Mouse (Mus musculus) right cerebral cortex, adult 2 months (tissue): ENCODE results near the gene Lingo4.

ENCODE experiments used
- DNase-seq, 2 experiments: peaks; one replicate each; pipeline ENCODE4 v3.0.0; 2021 to 2022; ENCODE audit warnings: low spot score in 2 of 2

Gene Lingo4

DNA sequence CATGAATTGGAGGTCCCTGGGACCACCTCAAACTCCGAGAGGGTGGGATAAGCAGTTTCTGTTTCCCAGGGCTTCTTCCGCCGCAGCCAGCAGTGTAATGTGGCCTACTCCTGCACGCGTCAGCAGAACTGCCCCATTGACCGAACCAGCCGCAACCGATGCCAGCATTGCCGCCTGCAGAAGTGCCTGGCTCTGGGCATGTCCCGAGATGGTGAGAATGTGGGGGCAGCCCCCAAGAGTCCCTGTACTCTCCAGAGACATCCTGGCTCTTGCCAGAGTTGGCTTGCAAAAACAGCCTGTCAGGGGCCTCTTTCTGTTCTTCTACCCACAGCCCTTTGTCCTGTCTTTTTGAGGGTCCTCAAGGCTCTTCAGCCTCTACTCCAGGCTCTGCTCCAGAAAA, 10.9 kb upstream of the Lingo4 start:
- DNase-seq: no peak

DNA sequence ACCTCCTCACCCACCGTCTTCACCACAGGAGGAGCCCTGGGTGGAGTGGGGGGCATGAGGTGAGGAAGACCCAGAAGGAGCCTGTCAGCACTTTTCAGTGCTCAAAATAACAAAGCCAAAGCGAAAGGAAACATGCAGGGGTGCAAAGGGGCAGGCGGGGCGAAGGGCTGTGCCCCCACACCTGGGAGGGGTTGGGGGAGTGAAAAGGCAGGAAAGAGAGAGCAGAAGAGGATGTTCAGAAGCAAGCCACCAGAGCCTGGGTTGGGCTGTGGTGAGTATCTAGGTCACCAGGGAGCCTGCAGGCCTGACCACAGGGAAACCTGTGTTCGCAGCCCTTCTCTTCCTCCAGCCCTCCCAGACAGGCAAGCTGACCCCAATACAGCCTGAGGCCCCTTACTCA, 10.3 kb upstream of the Lingo4 start:
- no peak for DNase-seq

DNA sequence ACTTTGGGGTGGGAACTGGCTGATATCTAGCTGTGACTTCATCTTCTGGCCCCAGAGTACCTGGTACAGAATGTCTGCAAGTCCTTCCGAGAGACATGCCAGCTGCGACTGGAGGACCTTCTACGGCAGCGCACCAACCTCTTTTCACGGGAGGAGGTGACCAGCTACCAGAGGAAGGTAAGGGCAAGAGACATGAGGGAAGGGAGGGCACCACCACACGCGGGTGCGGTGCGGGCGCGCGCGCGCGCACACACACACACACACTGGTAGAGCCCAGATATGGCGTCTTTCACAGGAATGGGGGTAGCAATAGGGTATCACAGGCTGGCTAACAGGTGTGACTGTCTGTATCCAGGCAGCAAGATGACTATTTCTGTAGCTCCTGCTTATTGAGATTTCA, 8.9 kb upstream of the Lingo4 start:
- DNase-seq: no peak

DNA sequence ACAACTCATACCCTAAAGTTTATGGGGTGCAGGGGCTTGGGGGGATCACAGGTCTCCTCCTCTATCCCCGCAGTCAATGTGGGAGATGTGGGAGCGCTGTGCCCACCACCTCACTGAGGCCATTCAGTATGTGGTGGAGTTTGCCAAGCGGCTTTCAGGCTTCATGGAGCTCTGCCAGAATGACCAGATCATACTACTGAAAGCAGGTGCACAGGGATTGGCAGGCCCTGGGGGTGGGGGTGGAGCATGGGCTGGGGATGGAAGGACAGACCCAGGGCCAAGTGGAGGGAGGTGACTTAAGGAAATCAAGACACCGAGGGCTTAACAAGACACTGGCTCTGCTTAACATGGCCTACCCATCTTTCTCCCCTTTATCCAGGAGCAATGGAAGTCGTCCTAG, 7.3 kb upstream of the Lingo4 start:
- DNase-seq: no peak

DNA sequence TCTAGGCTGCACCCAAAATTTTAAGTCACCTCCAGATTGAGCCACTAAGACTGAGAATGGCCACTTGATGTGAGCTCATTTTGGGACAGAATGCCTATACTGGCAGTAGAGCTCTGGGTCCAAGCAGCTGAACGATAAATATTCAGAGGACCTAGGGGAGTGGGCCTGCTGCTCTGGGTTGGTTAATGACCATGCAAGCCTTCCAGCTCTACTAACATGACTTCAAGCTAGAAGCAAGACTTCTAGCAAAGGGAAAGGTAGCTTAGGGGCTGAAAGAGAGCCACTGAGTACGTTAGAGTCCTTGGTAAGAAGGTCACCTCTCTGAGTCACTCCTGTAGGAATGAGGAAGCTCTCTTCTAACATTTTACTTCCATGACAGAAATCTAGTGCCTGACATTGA, 6.2 kb upstream of the Lingo4 start:
- DNase-seq: no peak

DNA sequence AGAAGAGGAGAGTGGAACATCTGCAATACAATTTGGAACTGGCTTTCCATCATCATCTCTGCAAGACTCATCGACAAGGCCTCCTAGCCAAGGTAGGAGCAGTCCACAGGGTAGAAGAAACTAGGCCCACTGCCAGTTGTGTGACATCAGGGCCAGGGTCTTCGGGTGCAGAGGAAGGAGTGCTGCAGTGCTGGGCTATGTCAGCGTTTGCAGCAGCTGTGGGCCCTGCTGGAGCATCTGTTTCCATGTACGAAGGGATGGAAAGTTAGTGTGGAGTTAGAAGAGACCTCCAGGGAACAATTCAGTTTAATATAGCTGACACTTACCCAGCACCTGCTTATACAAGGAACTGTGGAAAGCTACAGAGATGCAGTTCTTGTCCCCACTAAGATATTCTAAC, 5.3 kb upstream of the Lingo4 start:
- DNase-seq: no peak

DNA sequence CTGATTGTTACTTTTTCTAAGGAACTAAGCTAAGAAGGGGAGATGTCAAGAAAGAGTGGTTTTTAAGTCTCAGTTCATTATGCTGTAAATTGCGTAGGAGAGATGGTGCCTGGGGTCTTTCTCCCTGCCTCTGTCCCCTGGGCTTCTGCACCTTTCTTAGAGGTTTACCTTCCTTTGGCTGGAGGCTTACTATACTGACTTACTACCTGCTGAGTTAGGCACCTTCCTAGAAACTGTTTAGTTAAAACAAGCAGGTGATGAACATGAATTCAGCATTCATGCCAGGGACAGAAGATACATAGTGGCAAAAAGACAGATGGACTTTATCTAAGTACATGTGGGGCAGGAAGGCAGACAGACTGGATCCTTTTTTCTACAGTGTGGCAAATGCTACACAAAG, 2.0 kb upstream of the Lingo4 start:
- no peak for DNase-seq

DNA sequence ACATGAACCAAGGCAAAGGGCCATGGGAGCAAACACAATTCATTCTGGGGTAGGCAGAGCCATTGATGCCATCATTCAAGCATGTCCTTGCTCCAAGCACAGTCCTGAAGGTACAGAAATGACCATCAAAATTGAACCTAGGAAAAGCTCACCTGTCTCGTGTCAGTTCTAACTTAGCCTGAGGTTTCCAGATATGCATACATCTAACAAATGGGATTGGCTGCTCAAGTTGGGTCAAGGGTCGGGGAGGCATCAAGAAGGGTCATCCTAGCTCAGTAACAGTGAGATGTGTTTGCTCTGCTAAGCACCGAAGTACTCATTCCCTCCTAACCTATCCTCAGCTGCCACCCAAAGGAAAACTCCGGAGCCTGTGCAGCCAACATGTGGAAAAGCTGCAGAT, 1.5 kb upstream of the Lingo4 start:
- DNase-seq: no peak

DNA sequence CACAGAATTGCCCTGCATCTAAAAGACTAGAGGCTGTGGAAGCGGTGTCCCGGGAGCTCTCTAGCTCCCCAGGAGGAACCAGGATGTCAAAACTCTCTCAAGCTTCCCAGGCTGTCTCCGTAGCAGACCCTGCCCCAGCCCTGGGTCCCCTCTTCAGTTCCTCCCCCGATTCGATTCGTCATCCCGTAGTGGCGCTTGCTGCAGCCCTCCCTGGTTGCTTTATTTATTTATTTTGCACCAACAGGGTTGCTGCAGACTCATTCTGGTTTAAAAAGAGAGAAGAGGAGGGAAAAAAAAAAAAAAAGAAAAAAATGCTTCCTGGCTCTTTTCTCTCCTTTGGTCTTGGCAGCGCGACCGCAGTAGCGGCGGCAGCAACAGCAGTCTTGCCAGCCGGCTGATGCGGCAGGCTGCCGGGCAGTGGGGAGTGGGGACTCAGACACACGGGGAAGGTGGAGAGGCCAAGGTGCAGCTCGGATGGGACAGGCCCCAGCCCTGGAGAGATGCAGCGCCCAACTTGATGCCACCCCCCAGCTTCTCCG, 695 bp downstream of the Lingo4 start:
- DNase-seq: no peak

DNA sequence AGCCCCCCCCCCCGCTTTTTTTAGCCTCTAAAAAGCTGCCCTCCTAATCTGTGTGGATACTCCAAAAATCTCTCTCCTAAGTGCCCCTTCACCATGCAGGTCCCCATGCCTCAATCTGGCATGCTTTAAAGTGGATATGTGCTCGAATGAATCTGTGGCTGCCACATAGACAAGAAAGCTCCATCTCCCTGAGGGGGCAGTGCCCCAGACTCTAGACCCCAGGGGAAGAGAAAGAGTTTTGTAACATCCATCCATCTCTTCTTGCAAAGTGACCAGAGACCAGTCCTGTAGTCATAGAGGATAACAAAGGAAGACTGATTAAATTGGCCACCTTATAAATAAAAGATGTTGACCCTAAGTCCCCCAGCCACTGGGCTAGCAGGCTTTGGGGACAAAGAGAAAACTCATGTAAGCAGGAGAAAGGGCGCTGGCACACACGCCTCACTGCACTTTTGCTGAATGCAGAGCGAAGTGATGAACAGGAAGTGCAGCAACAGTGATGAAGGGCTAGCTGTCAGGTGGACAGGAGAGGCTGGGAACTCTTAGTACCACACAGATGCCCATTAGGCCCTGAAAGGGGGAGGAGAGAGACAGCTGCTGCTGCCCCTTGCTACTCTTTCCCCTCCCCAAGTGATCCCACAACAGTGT, 1.5 kb downstream of the Lingo4 start:
- DNase-seq: no peak

DNA sequence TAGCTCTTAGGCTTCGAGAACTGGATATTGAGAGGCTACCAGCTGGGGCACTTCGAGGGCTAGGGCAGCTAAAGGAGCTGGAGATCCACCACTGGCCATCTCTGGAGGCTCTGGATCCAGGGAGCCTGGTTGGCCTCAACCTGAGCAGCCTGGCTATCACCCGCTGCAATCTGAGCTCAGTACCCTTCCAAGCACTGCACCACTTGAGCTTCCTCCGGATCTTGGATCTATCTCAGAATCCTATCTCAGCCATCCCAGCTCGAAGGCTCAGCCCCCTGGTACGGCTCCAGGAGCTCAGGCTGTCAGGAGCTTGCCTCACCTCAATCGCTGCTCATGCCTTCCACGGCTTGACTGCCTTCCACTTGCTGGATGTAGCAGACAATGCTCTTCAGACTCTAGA, 4.1 kb downstream of the Lingo4 start:
- DNase-seq: no peak

DNA sequence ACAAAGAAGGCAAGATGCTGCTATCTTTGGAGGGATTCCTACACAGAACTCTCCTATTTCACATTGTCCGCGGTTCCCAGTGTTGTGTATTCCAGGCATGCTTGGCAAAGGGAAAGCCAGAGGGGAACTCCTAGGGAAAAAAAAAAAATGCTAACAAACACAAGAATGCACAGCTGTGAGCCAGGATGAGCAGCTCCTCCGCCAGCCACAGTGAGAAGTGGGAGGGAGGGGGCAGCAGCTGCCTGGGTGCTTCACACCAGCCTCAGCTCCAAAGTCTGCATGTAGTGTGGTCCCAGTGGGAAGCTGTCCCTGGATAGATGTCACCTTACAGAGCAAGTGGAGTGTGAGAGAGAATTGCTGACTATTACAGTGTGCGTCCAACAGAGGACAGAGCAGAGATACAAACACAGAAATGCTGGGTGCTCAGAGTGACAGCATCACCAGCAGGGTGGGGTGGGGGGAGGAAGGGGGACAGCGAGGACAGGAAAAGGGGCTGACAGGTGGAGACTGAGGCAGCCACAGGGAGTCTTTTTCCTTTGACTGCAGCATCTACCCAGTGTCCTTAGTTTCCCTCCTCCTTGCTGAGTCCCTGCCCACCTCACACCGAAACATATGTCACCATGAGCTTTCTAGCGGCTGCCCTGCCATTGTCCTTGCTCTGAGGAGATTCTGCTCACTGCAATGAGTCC, 6.2 kb downstream of the Lingo4 start:
- peak; percentile 60 to 66 for DNase-seq

DNA sequence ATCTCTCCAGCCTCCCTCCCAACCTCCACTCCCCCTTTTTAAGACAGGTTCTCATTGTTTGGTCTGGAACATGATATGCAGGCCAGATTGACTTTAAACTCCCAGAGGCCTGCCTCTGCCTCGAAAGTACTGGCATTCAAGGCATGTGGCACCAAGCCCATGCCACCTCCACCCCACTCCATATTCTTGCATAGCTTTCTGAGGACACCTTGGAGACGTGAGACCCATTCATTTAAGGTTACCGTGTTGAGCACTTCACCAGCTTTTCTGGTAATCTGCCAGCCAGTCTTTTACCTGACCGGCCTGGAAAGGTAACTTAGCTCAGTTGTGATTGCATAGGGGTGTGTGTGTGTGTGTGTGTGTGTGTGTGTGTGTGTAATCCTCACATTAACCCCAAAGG, 7.2 kb downstream of the Lingo4 start:
- DNase-seq: no peak

DNA sequence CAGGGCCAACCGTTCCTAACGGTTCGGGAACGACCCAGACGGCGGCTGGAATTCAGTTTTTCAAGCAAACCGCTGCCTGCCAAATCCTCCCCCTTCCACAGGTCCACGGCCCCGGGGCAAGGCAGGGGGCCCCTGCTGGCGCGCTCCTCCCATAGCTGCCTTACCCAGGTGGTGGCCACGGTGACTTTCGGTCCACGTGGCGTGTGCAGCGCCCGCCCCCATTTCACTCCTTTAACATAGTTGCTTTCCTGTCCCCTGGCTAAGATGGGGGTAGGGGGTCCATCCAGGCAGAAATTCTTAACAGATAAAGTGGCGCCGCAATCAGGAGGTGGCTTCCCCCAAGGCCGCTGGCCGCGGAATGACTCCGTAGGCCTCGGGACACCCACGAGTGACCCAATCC, 14.2 kb downstream of the Lingo4 start:
- no peak for DNase-seq

DNA sequence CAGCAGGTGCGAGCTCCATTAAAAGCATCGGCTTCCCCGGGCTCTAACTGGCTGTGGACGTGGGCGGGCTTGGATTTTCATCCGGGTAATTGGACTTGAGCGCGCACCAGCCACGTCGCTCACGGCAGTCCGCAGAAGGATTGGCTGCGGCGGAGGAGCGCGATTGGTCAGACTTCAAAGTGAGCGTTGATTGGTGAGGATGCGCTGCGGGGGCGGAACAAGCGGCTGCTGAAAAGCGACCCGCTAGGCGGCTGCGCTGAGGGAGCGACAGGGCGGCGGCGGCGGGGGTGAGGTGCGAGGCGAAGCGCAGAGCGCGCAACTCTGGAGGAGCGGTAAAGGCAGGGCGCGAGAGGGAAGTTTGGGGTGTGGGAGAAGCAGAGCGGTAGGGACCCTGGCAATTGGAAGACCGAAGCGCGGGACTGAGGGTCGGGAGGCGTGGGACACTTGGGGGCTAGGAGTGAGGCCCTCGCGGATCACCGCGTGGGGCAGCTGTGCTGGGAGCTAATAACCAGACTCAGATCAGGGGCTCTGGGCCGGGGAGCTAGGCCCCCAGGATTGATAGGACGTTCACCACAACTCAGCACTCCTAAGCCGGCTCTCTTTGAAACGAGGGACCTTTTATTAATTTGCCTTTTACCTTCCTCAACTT, 14.8 kb downstream of the Lingo4 start, which contains the start of gene Tdrkh:
Tdrkh (plus strand) TSS at position 243 of the 649 bp plus-strand sequence.
- DNase-seq: peak; percentile 99

DNA sequence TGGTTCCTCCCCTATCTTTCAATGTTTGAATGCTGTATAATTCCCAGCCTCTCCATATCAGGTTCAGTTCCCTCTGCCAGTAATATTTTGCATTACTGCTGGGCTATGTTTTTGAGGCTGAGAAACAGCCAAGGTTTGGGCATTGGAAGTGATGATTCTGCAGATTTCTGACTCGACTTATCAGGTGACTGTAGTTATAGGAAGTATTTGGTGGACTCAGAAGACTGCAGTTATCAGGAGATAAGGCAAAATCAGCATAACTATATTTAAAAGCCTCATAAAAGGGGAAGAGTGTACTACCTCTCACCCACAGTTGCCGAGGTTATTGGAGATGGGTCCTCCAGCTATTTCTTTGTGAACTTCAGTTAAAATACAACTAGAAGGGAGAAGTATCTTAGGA, 32.7 kb downstream of the Lingo4 start:
- DNase-seq: no peak

DNA sequence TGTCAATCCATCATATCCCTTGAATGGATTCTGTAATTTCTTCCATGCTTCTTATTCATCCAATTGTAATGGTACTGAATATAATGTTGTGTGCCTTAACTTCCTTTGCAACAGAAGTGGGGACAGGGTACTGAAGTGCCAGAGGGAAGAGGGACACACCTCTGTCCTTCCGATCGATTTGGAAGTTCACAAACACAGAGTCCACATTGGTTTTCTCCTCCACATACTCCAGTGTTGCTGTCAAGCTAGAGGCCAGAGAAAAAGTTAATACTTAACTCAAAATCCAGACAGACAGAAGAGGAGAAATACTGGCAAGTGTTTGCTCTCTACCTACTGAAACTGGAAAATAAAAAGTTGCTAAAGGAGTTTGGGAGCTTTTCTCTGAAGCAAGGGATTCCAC, 36.0 kb downstream of the Lingo4 start:
- DNase-seq: no peak

DNA sequence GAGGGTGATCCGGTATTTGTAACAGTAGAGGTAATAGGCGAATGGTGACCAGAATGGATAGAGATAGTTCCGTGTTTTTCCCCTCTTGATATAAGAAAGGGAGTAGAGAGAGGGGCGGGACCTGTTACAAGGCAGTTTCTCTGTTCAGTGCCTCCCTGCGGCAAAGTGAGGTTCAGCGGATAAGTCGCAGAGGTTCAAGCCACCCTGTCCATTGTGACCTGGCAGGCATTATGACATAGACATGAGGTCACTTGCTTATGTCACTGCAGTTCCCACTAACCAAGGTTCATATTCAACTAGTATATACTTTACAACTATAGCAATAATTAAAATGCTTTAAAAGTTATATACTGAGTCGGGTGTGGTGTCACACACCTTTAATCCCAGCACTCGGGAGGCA, 38.1 kb downstream of the Lingo4 start:
- DNase-seq: no peak

DNA sequence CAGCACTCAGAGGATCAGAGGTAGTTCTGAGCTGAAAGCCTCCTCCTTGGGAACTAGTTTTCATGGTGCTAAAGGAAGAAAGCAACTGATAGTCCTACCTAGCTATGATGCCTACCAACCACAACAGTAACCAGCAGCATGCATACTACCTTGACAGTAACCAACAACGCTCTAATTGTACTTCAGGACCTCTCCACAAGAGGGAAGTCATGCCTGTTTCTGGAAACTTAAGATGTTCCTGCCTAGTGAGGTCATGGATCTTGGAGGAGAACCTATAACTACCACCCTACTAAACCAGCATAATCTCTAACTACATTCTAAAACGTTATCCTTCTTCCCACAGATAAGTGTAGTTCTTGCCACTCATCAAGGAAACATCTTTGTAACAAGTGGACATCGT, 42.9 kb downstream of the Lingo4 start:
- peak in 1 of 2 experiments; percentile 13 for DNase-seq

DNA sequence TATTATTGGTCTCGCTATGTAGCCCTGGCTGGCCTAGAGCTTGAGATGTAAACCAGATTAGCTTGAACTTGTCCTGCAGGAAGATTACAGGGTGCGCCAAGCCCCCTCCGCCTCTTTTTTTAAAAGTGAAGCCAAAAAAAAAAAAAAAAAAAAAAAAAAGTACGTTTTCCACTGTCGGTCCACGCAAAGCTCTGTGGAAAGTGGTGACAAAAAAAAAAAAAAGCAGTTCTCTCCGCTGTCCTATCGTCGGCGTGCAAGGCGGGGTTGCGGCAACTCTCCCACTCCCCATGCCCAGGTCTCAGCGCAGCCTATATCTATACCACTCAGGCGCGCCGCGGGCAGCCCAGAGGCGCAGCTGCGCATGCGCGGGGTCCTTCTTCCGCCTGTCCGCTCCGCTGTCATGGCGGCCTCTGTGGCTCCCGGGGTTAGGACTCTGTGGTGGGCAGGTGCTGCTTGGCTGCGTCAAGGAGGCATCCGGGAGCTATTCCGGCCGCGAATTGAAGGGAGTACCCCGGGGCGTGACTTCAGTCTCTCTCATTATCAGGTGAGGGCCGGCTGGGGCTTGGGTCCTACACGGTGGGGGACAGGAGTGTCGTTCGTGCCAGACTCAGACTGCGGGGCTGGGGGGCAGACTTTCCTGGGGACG, 44.8 kb downstream of the Lingo4 start, which contains the start of gene Mrpl9:
Mrpl9 (plus strand) TSS at position 368 of the 646 bp plus-strand sequence.
- DNase-seq: peak; percentile 95 to 96

DNA sequence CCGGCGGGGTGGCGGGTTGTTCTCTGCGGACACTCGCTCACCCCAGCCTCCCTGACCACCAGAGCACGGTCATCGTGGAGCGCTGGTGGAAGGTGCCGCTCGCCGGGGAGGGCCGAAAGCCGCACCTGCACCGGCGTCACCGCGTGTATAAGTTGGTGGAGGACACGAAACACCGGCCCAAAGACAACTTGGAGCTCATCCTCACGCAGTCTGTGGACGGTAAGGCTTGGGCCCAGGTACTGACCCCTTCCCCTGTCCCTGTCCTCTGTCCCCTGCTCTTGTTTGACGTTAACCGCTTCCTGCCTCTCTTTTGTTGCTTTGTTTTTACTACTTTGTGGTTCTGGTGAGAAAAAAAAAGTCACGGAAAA, 45.3 kb downstream of the Lingo4 start, which contains the start of gene Oaz3:
Oaz3 (minus strand) TSS at position 319 of the 368 bp plus-strand sequence.
- DNase-seq: no peak

DNA sequence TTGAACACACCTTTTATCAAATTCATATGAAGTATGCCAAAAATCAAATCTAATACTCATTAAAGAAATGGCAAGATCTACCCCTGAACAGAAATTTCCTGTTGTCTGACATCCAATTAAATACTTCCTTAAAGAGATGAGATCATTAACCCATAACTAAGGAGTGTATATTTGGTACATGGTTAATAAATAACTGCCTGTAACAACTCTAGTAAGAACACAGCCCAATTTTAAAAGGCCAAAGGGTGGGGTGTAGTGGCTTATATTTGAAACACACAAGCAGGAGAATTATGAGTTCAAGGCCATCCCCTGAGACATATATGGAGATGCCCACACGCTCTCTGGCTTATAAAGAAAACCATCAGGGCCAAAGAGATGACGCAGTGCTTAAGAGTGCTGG, 51.1 kb downstream of the Lingo4 start:
- DNase-seq: no peak
